Mouse (Mus musculus): ENCODE data around the gene Aldh8a1. TPM values are rescaled to one million over a fixed set of nuclear protein-coding genes. Genes with fewer than 3 reads are reported as not detected.
A peak's percentile ranks its signal among the peaks of the same experiment; 100 is the strongest.

The Aldh8a1 gene
- polyA plus RNA-seq, 1 experiment from 2014 or later = not detected

GRCm38 (mm10) chr10:21399622-21400021, 22.5 kb downstream of the Aldh8a1 start:
- Histone ChIP-seq H3K4me3 (replicated peaks) (no peak overlapping the region), H3K27ac (replicated peaks) (no peak overlapping the region), H3K36me3 (no peaks in the 10 kb centered on the region), H3K4me2 (replicated peaks) (no peak overlapping the region), H3K4me1 (no peaks in the 10 kb centered on the region), H3K27me3 (no peaks in the 10 kb centered on the region), H3K9ac (no peak overlapping the region), H3K9me3 (replicated peaks) (no peaks in the 10 kb centered on the region)
- WGBS = 57% methylated on average over 8 of the region's 8 CpGs
- no peak for ATAC-seq (ENCODE audit: insufficient number of reproducible peaks, low FRiP score, low TSS enrichment, low read depth)

GRCm38 (mm10) chr10:21400031-21400430, 22.9 kb downstream of the Aldh8a1 start:
- no peaks in the 10 kb centered on the region for H3K27me3 ChIP-seq
- 64% methylated on average over 7 of the region's 7 CpGs for WGBS
- no peak overlapping the region for H3K4me2 ChIP-seq (replicated peaks)
- ATAC-seq (ENCODE audit: insufficient number of reproducible peaks, low FRiP score, low TSS enrichment, low read depth) = no peak
- H3K4me3 ChIP-seq (replicated peaks) = no peak overlapping the region
- H3K4me1 ChIP-seq = no peaks in the 10 kb centered on the region
- no peaks in the 10 kb centered on the region for H3K9me3 ChIP-seq (replicated peaks)
- H3K36me3 ChIP-seq = no peaks in the 10 kb centered on the region
- no peak overlapping the region for H3K9ac ChIP-seq
- H3K27ac ChIP-seq (replicated peaks) = no peak overlapping the region

- ATAC-seq (ENCODE audit: insufficient number of reproducible peaks, low FRiP score, low TSS enrichment, low read depth) = no peak
- Histone ChIP-seq H3K4me2 (replicated peaks) (no peak overlapping the region), H3K4me3 (replicated peaks) (no peak overlapping the region), H3K9ac (no peak overlapping the region), H3K36me3 (no peaks in the 10 kb centered on the region), H3K27ac (replicated peaks) (no peak overlapping the region), H3K9me3 (replicated peaks) (no peaks in the 10 kb centered on the region), H3K27me3 (no peaks in the 10 kb centered on the region), H3K4me1 (no peaks in the 10 kb centered on the region)
- whole genome bisulfite sequencing = 63% methylated on average over 2 of the region's 2 CpGs
Measured at GRCm38 (mm10) chr10:21400453-21400852, 23.4 kb downstream of the Aldh8a1 start.

- Histone ChIP-seq H3K9me3 (replicated peaks) (no peaks in the 10 kb centered on the region), H3K4me2 (replicated peaks) (no peak overlapping the region), H3K36me3 (no peaks in the 10 kb centered on the region), H3K27me3 (no peaks in the 10 kb centered on the region), H3K4me1 (no peaks in the 10 kb centered on the region), H3K9ac (no peak overlapping the region), H3K4me3 (replicated peaks) (no peak overlapping the region), H3K27ac (replicated peaks) (no peak overlapping the region)
- 55% methylated on average over 4 of the region's 4 CpGs for WGBS
- ATAC-seq (ENCODE audit: insufficient number of reproducible peaks, low FRiP score, low TSS enrichment, low read depth) = peak; percentile 63
Measured at GRCm38 (mm10) chr10:21401259-21401658, 24.2 kb downstream of the Aldh8a1 start.

- Histone ChIP-seq H3K27me3 (no peaks in the 10 kb centered on the region), H3K9ac (no peak overlapping the region), H3K4me1 (no peaks in the 10 kb centered on the region), H3K27ac (replicated peaks) (no peak overlapping the region), H3K36me3 (no peaks in the 10 kb centered on the region), H3K4me2 (replicated peaks) (no peak overlapping the region), H3K9me3 (replicated peaks) (no peaks in the 10 kb centered on the region), H3K4me3 (replicated peaks) (no peak overlapping the region)
- WGBS = 84% methylated on average over 4 of the region's 4 CpGs
- no peak for ATAC-seq (ENCODE audit: insufficient number of reproducible peaks, low FRiP score, low TSS enrichment, low read depth)
Measured at GRCm38 (mm10) chr10:21404822-21405221, 27.7 kb downstream of the Aldh8a1 start.

GRCm38 (mm10) chr10:21405707-21406534, 28.8 kb downstream of the Aldh8a1 start:
- H3K4me3 ChIP-seq (replicated peaks) = no peak overlapping the region
- H3K9ac ChIP-seq = no peak overlapping the region
- no peaks in the 10 kb centered on the region for H3K27me3 ChIP-seq
- no peaks in the 10 kb centered on the region for H3K9me3 ChIP-seq (replicated peaks)
- H3K27ac ChIP-seq (replicated peaks) = no peak overlapping the region
- WGBS = 68% methylated on average over 11 of the region's 11 CpGs
- no peak for ATAC-seq (ENCODE audit: insufficient number of reproducible peaks, low FRiP score, low TSS enrichment, low read depth)
- no peak overlapping the region for H3K4me2 ChIP-seq (replicated peaks)
- no peaks in the 10 kb centered on the region for H3K4me1 ChIP-seq
- no peaks in the 10 kb centered on the region for H3K36me3 ChIP-seq

- H3K4me2 ChIP-seq (replicated peaks) = no peak overlapping the region
- no peaks in the 10 kb centered on the region for H3K4me1 ChIP-seq
- no peaks in the 10 kb centered on the region for H3K9me3 ChIP-seq (replicated peaks)
- H3K27me3 ChIP-seq = no peaks in the 10 kb centered on the region
- no peak for ATAC-seq (ENCODE audit: insufficient number of reproducible peaks, low FRiP score, low TSS enrichment, low read depth)
- H3K9ac ChIP-seq = no peak overlapping the region
- no peaks in the 10 kb centered on the region for H3K36me3 ChIP-seq
- no peak overlapping the region for H3K4me3 ChIP-seq (replicated peaks)
- H3K27ac ChIP-seq (replicated peaks) = no peak overlapping the region
- 63% methylated on average over 5 of the region's 5 CpGs for WGBS
Measured at GRCm38 (mm10) chr10:21410711-21411110, 33.6 kb downstream of the Aldh8a1 start.

GRCm38 (mm10) chr10:21411621-21412205, 34.6 kb downstream of the Aldh8a1 start:
- no peak for ATAC-seq (ENCODE audit: insufficient number of reproducible peaks, low FRiP score, low TSS enrichment, low read depth)
- Histone ChIP-seq H3K36me3 (no peaks in the 10 kb centered on the region), H3K4me1 (no peaks in the 10 kb centered on the region), H3K9ac (no peak overlapping the region), H3K4me2 (replicated peaks) (no peak overlapping the region), H3K27ac (replicated peaks) (no peak overlapping the region), H3K9me3 (replicated peaks) (no peaks in the 10 kb centered on the region), H3K27me3 (no peaks in the 10 kb centered on the region), H3K4me3 (replicated peaks) (no peak overlapping the region)
- 66% methylated on average over 6 of the region's 6 CpGs for WGBS

- WGBS = 81% methylated on average over 4 of the region's 4 CpGs
- no peak overlapping the region for H3K4me2 ChIP-seq (replicated peaks)
- no peaks in the 10 kb centered on the region for H3K27me3 ChIP-seq
- no peak overlapping the region for H3K27ac ChIP-seq (replicated peaks)
- no peaks in the 10 kb centered on the region for H3K4me1 ChIP-seq
- H3K9me3 ChIP-seq (replicated peaks) = no peaks in the 10 kb centered on the region
- H3K36me3 ChIP-seq = no peaks in the 10 kb centered on the region
- H3K9ac ChIP-seq = no peak overlapping the region
- no peak for ATAC-seq (ENCODE audit: insufficient number of reproducible peaks, low FRiP score, low TSS enrichment, low read depth)
- no peak overlapping the region for H3K4me3 ChIP-seq (replicated peaks)
Measured at GRCm38 (mm10) chr10:21415031-21415430, 37.9 kb downstream of the Aldh8a1 start.

GRCm38 (mm10) chr10:21416184-21416583, 39.1 kb downstream of the Aldh8a1 start:
- Histone ChIP-seq H3K27me3 (no peaks in the 10 kb centered on the region), H3K9me3 (replicated peaks) (no peaks in the 10 kb centered on the region), H3K27ac (replicated peaks) (no peak overlapping the region), H3K4me3 (replicated peaks) (no peak overlapping the region), H3K9ac (no peak overlapping the region), H3K4me1 (no peaks in the 10 kb centered on the region), H3K36me3 (no peaks in the 10 kb centered on the region), H3K4me2 (replicated peaks) (no peak overlapping the region)
- no peak for ATAC-seq (ENCODE audit: insufficient number of reproducible peaks, low FRiP score, low TSS enrichment, low read depth)
- 91% methylated on average over 5 of the region's 5 CpGs for WGBS

GRCm38 (mm10) chr10:21419188-21419587, 42.1 kb downstream of the Aldh8a1 start:
- Histone ChIP-seq H3K9me3 (replicated peaks) (no peaks in the 10 kb centered on the region), H3K27ac (replicated peaks) (no peak overlapping the region), H3K4me2 (replicated peaks) (no peak overlapping the region), H3K36me3 (no peaks in the 10 kb centered on the region), H3K9ac (no peak overlapping the region), H3K4me3 (replicated peaks) (no peak overlapping the region), H3K27me3 (no peaks in the 10 kb centered on the region), H3K4me1 (no peaks in the 10 kb centered on the region)
- no peak for ATAC-seq (ENCODE audit: insufficient number of reproducible peaks, low FRiP score, low TSS enrichment, low read depth)
- WGBS = 79% methylated on average over 14 of the region's 14 CpGs
